Comparison of ENCODE assay signal across 32 mouse cellular contexts in the genomic region with DNA sequence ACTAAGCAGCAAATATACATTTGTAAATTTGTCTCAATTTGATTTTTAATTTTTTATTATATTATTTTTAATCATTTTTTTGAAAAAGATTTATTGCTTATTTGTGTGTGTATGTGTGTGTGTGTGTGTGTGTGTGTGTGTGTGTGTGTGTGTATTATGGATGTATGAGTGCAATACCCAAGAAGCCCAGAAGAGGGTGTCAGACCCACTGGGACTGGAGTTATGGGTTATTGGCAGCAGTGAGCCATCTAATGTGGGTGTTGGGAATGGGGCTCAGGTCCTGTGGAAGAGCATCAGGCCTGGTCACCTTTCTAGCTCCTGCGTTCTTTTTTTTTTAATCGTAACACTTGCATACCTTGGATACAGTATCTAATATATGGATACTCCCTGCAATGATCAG. TPM values are rescaled to one million over a fixed set of nuclear protein-coding genes. Genes with fewer than 3 reads are reported as not detected.
DNase-seq lines count a peak whose midpoint lies in the region; ATAC-seq and TF ChIP-seq lines count a peak whose summit lies in the region.
"Had no signal": no experiment of that assay in that cellular context is flagged by ENCODE, and none has a peak within 500 bp of the region (broad histone marks: within the 10 kb centered on the region; RNA-seq: fewer than 3 reads in every experiment).

No protein-coding gene starts in this region.

- no peak overlapping the region for H3K9ac ChIP-seq in lung, embryonic 14.5 days
- H3K9ac ChIP-seq in lung, postnatal 0 days (replicated peaks; ENCODE audit: low read depth) = no peak overlapping the region
- no peak overlapping the region for H3K9ac ChIP-seq in MEL (ENCODE audit: control insufficient read depth, low read depth, low read length, poor library complexity, severe bottlenecking)
- H3K9ac ChIP-seq in intestine, embryonic 16.5 days (ENCODE audit: low read depth, low read length) = no peak overlapping the region
- H3K9ac ChIP-seq: embryonic facial prominence, embryonic 13.5 days; heart, embryonic 13.5 days; hindbrain, embryonic 14.5 days had no signal

- no peak for TF ChIP-seq RAD21 in MEL (IDR thresholded peaks at IDR 0.05; ENCODE audit: low read depth, low read length)

- 95% methylated on average over 2 of the region's 2 CpGs for WGBS in lung, embryonic 14.5 days
- WGBS in lung, postnatal 0 days = 100% methylated on average over 2 of the region's 2 CpGs
- WGBS in intestine, embryonic 16.5 days = 95% methylated on average over 2 of the region's 2 CpGs

- TF ChIP-seq CTCF in lung, embryonic 14.5 days (IDR thresholded peaks at IDR 0.05; ENCODE audit: low read depth) = peak; percentile 6; the same call in 1 of the 2 replicates
- no peak for TF ChIP-seq CTCF in lung, postnatal 0 days (IDR thresholded peaks at IDR 0.05)
- TF ChIP-seq CTCF in MEL (IDR thresholded peaks at IDR 0.05 in 2 of 3, conservative IDR thresholded peaks at IDR 0.05 in 1 of 3; ENCODE audit: control insufficient read depth in 1 of 3, insufficient read depth in 1 of 3, low read depth in 2 of 3, low read length in 3 of 3, poor library complexity in 1 of 3, severe bottlenecking in 1 of 3) = peak in 2 of 3 experiments; percentile 12; a peak in 1 of 6 replicates
- TF ChIP-seq CTCF in brain, embryonic 14.5 days (IDR thresholded peaks at IDR 0.05; ENCODE audit: borderline replicate concordance, extremely low read depth, insufficient read depth, insufficient read length) = peak; percentile 23; the same call in 1 of the 2 replicates

- H3K4me1 ChIP-seq in lung, embryonic 14.5 days (ENCODE audit: insufficient read depth) = no peaks in the 10 kb centered on the region
- H3K4me1 ChIP-seq in lung, postnatal 0 days (ENCODE audit: insufficient read depth, low read depth, low read length) = no peaks in the 10 kb centered on the region; the same call in 1 of the 2 replicates
- no peaks in the 10 kb centered on the region for H3K4me1 ChIP-seq in MEL (ENCODE audit: control insufficient read depth in 1 of 2, insufficient read depth in 2 of 2, low read length in 2 of 2)
- no peaks in the 10 kb centered on the region for H3K4me1 ChIP-seq in intestine, embryonic 16.5 days (ENCODE audit: control insufficient read depth, insufficient read depth, low read length)
- H3K4me1 ChIP-seq: embryonic facial prominence, embryonic 10.5 days; embryonic facial prominence, embryonic 13.5 days had no signal

- no peak overlapping the region for H3K4me3 ChIP-seq in lung, embryonic 14.5 days (ENCODE audit: low read depth, low read length)
- no peak overlapping the region for H3K4me3 ChIP-seq in lung, postnatal 0 days (ENCODE audit: low read depth, low read length)
- no peak overlapping the region for H3K4me3 ChIP-seq in MEL (ENCODE audit: control insufficient read depth in 1 of 2, insufficient read depth in 1 of 2, low read depth in 2 of 2, low read length in 2 of 2)
- H3K4me3 ChIP-seq in intestine, embryonic 16.5 days (ENCODE audit: low read length) = no peak overlapping the region
- H3K4me3 ChIP-seq: embryonic facial prominence, embryonic 10.5 days; embryonic facial prominence, embryonic 13.5 days; erythroblast, embryonic 14.5 days; heart, adult 2 months; heart, embryonic 10.5 days; heart, embryonic 13.5 days had no signal

- DNase-seq in lung, embryonic 14.5 days = no peak
- no peak for DNase-seq in lung, postnatal 0 days (ENCODE audit: low spot score)
- DNase-seq in MEL (ENCODE audit: low read depth, low spot score) = no peak
- DNase-seq in brain, embryonic 14.5 days (ENCODE audit: low read depth) = no peak
- DNase-seq in kidney, postnatal 36 days = no peak
- DNase-seq: adrenal gland, adult 2 months; adrenal gland, postnatal 14 days; B cell, adult 2 months; cerebellum, adult 11-12 months; cerebellum, adult 8-10 months; cerebellum, postnatal 10 days; cerebellum, postnatal 36 days; gastrocnemius, postnatal 25 days; heart, adult 2 months; heart, postnatal 14 days; heart, postnatal 4 days had no signal

- no peaks in the 10 kb centered on the region for H3K27me3 ChIP-seq in lung, embryonic 14.5 days (ENCODE audit: insufficient read depth, low read length)
- H3K27me3 ChIP-seq in lung, postnatal 0 days (replicated peaks; ENCODE audit: insufficient read depth, low read length) = no peaks in the 10 kb centered on the region
- no peaks in the 10 kb centered on the region for H3K27me3 ChIP-seq in MEL (ENCODE audit: control insufficient read depth in 1 of 2, insufficient read depth in 2 of 2, low read length in 2 of 2)
- no peaks in the 10 kb centered on the region for H3K27me3 ChIP-seq in intestine, embryonic 16.5 days (replicated peaks; ENCODE audit: control insufficient read depth, insufficient read depth, low read length)
- H3K27me3 ChIP-seq: CH12.LX; embryonic facial prominence, embryonic 13.5 days; heart, embryonic 13.5 days had no signal

- H3K9me3 ChIP-seq in lung, embryonic 14.5 days (ENCODE audit: low read depth, low read length) = no peaks in the 10 kb centered on the region
- H3K9me3 ChIP-seq in lung, postnatal 0 days (ENCODE audit: low read length) = no peaks in the 10 kb centered on the region
- no peaks in the 10 kb centered on the region; the same call in 1 of the 2 replicates for H3K9me3 ChIP-seq in MEL (replicated peaks; ENCODE audit: insufficient read depth, low read length)
- H3K9me3 ChIP-seq in intestine, embryonic 16.5 days (ENCODE audit: control insufficient read depth, low read length) = no peaks in the 10 kb centered on the region
- H3K9me3 ChIP-seq: embryonic facial prominence, embryonic 10.5 days; heart, embryonic 10.5 days had no signal

- no peak for ATAC-seq in lung, embryonic 14.5 days (ENCODE audit: insufficient read depth)
- ATAC-seq in lung, postnatal 0 days = no peak
- ATAC-seq in intestine, embryonic 16.5 days = no peak
- ATAC-seq: forebrain, embryonic 14.5 days; hindbrain, postnatal 0 days; inflammation-experienced regulatory T-cells, adult 6 months; intestine, postnatal 0 days had no signal

- no peak for TF ChIP-seq EP300 in lung, postnatal 0 days (IDR thresholded peaks at IDR 0.05)
- no peak for TF ChIP-seq EP300 in MEL (IDR thresholded peaks at IDR 0.05; ENCODE audit: low read depth in 1 of 2, low read length in 2 of 2)

- TF ChIP-seq POLR2A in MEL (IDR thresholded peaks at IDR 0.05; ENCODE audit: control insufficient read depth in 1 of 2, insufficient read depth in 1 of 2, low read depth in 1 of 2, low read length in 2 of 2, poor library complexity in 1 of 2) = no peak
- no peak for TF ChIP-seq POLR2A in brain, embryonic 14.5 days (IDR thresholded peaks at IDR 0.05; ENCODE audit: borderline replicate concordance, extremely low read depth, insufficient read depth, insufficient read length, poor library complexity, severe bottlenecking)

- H3K4me2 ChIP-seq in lung, embryonic 14.5 days = no peak overlapping the region
- no peak overlapping the region for H3K4me2 ChIP-seq in lung, postnatal 0 days (replicated peaks; ENCODE audit: low read depth, low read length)
- H3K4me2 ChIP-seq in intestine, embryonic 16.5 days (ENCODE audit: low read depth, low read length) = no peak overlapping the region
- H3K4me2 ChIP-seq: embryonic facial prominence, embryonic 13.5 days; heart, embryonic 13.5 days; hindbrain, embryonic 14.5 days had no signal

- no peaks in the 10 kb centered on the region for H3K36me3 ChIP-seq in lung, embryonic 14.5 days (ENCODE audit: insufficient read depth)
- no peaks in the 10 kb centered on the region for H3K36me3 ChIP-seq in lung, postnatal 0 days (ENCODE audit: insufficient read depth, low read length)
- no peaks in the 10 kb centered on the region for H3K36me3 ChIP-seq in MEL (ENCODE audit: control insufficient read depth in 1 of 2, insufficient read depth in 2 of 2, low read length in 2 of 2)
- H3K36me3 ChIP-seq in intestine, embryonic 16.5 days (ENCODE audit: control insufficient read depth, insufficient read depth, low read length) = no peaks in the 10 kb centered on the region
- H3K36me3 ChIP-seq: embryonic facial prominence, embryonic 10.5 days; embryonic facial prominence, embryonic 13.5 days; heart, embryonic 10.5 days; heart, embryonic 13.5 days had no signal

- no peak overlapping the region for H3K27ac ChIP-seq in lung, embryonic 14.5 days (ENCODE audit: low read depth)
- no peak overlapping the region for H3K27ac ChIP-seq in lung, postnatal 0 days (ENCODE audit: low read length)
- no peak overlapping the region for H3K27ac ChIP-seq in MEL (ENCODE audit: control insufficient read depth, low read depth, low read length)
- H3K27ac ChIP-seq in intestine, embryonic 16.5 days (ENCODE audit: low read length) = no peak overlapping the region
- H3K27ac ChIP-seq: embryonic facial prominence, embryonic 10.5 days; embryonic facial prominence, embryonic 13.5 days; heart, adult 2 months; heart, embryonic 10.5 days; heart, embryonic 13.5 days; hindbrain, embryonic 14.5 days; hindbrain, postnatal 0 days had no signal

- no peaks in the 10 kb centered on the region for H3K79me2 ChIP-seq in MEL (ENCODE audit: control insufficient read depth, insufficient read depth, low read length, poor library complexity)

TF ChIP-seq in MEL, 35 proteins besides CTCF, POLR2A, EP300 and RAD21:
- TF ChIP-seq MEF2A (IDR thresholded peaks at IDR 0.05; ENCODE audit: extremely low read depth, insufficient replicate concordance, low read depth, low read length, poor library complexity, severe bottlenecking) (no peak), TBP (IDR thresholded peaks at IDR 0.05; ENCODE audit: low read depth, low read length) (no peak), RCOR1 (IDR thresholded peaks at IDR 0.05; ENCODE audit: low read depth, low read length) (no peak), KAT2A (conservative IDR thresholded peaks at IDR 0.05; ENCODE audit: low read depth, low read length) (no peak), MYB (IDR thresholded peaks at IDR 0.05; ENCODE audit: low read depth, low read length) (no peak), HCFC1 (IDR thresholded peaks at IDR 0.05; ENCODE audit: low read depth, low read length) (no peak), CHD1 (IDR thresholded peaks at IDR 0.05; ENCODE audit: low read depth, low read length) (no peak), USF1 (IDR thresholded peaks at IDR 0.05; ENCODE audit: low read depth, low read length) (no peak), NRF1 (IDR thresholded peaks at IDR 0.05; ENCODE audit: insufficient read depth, low read depth, low read length, poor library complexity, severe bottlenecking) (no peak), ELF1 (IDR thresholded peaks at IDR 0.05; ENCODE audit: low read depth, low read length) (no peak)

RNA-seq across cellular contexts. Expression of a gene that starts 22.4 kb away (rescaled TPM):
- not detected in 2 replicates for polyA plus RNA-seq in lung, embryonic 14.5 days (2014; fragmentation: Nextera tagmentation; extraction: Ambion mirVana)
- polyA plus RNA-seq in lung, postnatal 0 days (2015; fragmentation: Nextera tagmentation; extraction: Ambion mirVana) = 0.29 and 0.36 TPM in 2 replicates
- total RNA-seq in MEL (2012; rRNA removed) = not detected in 2 replicates
- not detected for polyA plus RNA-seq in MEL (2012; ENCODE audit: insufficient read depth in 1 of 2, insufficient read length in 2 of 2, low read depth in 1 of 2, low replicate concordance in 2 of 2, missing spikeins in 1 of 2)
- 0.37 and 0.42 TPM in 2 replicates for polyA plus RNA-seq in brain, embryonic 14.5 days (2012; rRNA removed)
- not detected in 2 replicates for polyA plus RNA-seq in intestine, embryonic 16.5 days (2015; fragmentation: Nextera tagmentation; extraction: Ambion mirVana)
- total RNA-seq: adrenal gland, adult 2 months; adrenal gland, postnatal 14 days; adrenal gland, postnatal 4 days; CH12.LX; gastrocnemius, adult 8-10 months; gastrocnemius, postnatal 25 days; granulocyte monocyte progenitor cell, adult 5-6 weeks; heart, adult 2 months; heart, postnatal 14 days; hindbrain, postnatal 0 days had no signal
- polyA plus RNA-seq: adrenal gland, adult 2 months; embryonic facial prominence, embryonic 10.5 days; erythroblast, embryonic 14.5 days; heart, embryonic 10.5 days; heart, embryonic 13.5 days; hindbrain, embryonic 11.5 days; intestine, postnatal 0 days had no signal
